Mouse (Mus musculus): ENCODE data around the gene Lysmd1. TPM values are rescaled to one million over a fixed set of nuclear protein-coding genes. Genes with fewer than 3 reads are reported as not detected.
A peak's percentile ranks its signal among the peaks of the same experiment; 100 is the strongest.

Lysmd1 gene
- polyA plus RNA-seq, 1 experiment from 2014 or later = 10.9 TPM

GRCm38 (mm10) chr3:95110911-95111726 lies 22.8 kb upstream of the Lysmd1 start, which contains the start of gene Vps72:
TSS of gene Vps72 (plus strand) at chr3:95111022.
- Histone ChIP-seq H3K4me1 (ENCODE audit: control insufficient read depth, insufficient read depth, low read length) (0 out of 2 replicates have a peak, but pooled peaks cover 5% of the 10 kb centered on the region), H3K36me3 (ENCODE audit: control insufficient read depth, insufficient read depth, low read length) (peaks cover 15% of the 10 kb centered on the region), H3K27me3 (ENCODE audit: control insufficient read depth, insufficient read depth, low read length) (no peaks in the 10 kb centered on the region), H3K9me3 (ENCODE audit: control insufficient read depth, low read depth, low read length) (no peaks in the 10 kb centered on the region), H3K4me3 (ENCODE audit: low read depth, low read length) (peak within 1 kb of the TSS; percentile 80), H3K9ac (replicated peaks; ENCODE audit: low read depth, low read length) (peak within 1 kb of the TSS; percentile 68), H3K27ac (ENCODE audit: low read length) (peak within 1 kb of the TSS; percentile 98), H3K4me2 (replicated peaks; ENCODE audit: low read depth, low read length) (peak within 1 kb of the TSS; percentile 40)
- under 1% methylated on average over 54 of the region's 54 CpGs for WGBS
- peak; percentile 70 for ATAC-seq (ENCODE audit: insufficient number of reproducible peaks, insufficient read depth, low FRiP score, low read depth)

DNA sequence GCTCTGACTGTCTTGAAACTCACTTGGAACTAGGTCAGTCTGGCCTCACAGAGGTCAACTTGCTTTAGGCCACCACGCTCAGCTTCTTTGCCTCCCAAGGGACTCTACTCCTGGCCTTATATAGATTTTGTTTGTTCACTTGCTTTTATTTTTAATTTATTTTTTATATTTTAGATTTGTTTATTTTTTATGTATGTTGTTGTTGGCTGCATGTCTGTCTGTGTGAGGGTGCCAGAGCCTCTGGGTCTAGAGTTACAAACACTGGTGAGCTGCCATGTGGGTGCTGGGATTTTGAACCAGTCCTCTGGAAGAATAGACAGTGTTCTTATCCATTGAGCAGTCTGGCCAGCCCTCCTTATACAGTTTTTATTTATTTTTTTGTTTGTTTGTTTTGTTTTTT lies 21.1 kb upstream of the Lysmd1 start:
- H3K4me2 ChIP-seq (replicated peaks; ENCODE audit: low read depth, low read length) = peak overlapping the region; percentile 40; the same call in 1 of the 2 replicates
- H3K27me3 ChIP-seq (ENCODE audit: control insufficient read depth, insufficient read depth, low read length) = no peaks in the 10 kb centered on the region
- no peak overlapping the region for H3K27ac ChIP-seq (ENCODE audit: low read length)
- no peak for ATAC-seq (ENCODE audit: insufficient number of reproducible peaks, insufficient read depth, low FRiP score, low read depth)
- no peak overlapping the region for H3K9ac ChIP-seq (replicated peaks; ENCODE audit: low read depth, low read length)
- no peaks in the 10 kb centered on the region for H3K9me3 ChIP-seq (ENCODE audit: control insufficient read depth, low read depth, low read length)
- 86% methylated on average over 1 of the region's 1 CpGs for WGBS
- 0 out of 2 replicates have a peak, but pooled peaks cover 5% of the 10 kb centered on the region for H3K4me1 ChIP-seq (ENCODE audit: control insufficient read depth, insufficient read depth, low read length)
- peaks cover 16% of the 10 kb centered on the region for H3K36me3 ChIP-seq (ENCODE audit: control insufficient read depth, insufficient read depth, low read length)
- no peak overlapping the region for H3K4me3 ChIP-seq (ENCODE audit: low read depth, low read length)

DNA sequence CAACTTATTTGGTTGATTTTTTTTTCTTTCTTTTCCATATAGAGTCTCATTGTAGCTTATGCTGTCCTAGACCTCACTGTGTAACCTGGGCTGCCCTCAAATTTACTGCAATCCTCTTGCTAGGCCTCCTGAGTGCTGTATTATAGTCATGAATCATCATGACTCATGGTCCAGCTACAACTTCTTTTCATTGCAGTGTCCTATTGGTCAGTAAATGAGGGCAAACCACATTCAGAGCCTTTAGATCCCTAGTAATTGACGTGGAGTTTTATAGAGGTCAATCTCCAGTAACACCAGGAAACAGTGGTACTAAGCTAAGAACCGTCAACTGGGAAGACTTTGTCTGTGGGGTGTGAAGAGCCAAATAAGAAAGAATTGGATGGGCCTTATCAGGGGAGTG lies 16.1 kb upstream of the Lysmd1 start:
- no peak for ATAC-seq (ENCODE audit: insufficient number of reproducible peaks, insufficient read depth, low FRiP score, low read depth)
- no peaks in the 10 kb centered on the region for H3K9me3 ChIP-seq (ENCODE audit: control insufficient read depth, low read depth, low read length)
- WGBS = 85% methylated on average over 2 of the region's 2 CpGs
- peaks cover 59% of the 10 kb centered on the region for H3K36me3 ChIP-seq (ENCODE audit: control insufficient read depth, insufficient read depth, low read length)
- no peak overlapping the region for H3K27ac ChIP-seq (ENCODE audit: low read length)
- no peak overlapping the region for H3K9ac ChIP-seq (replicated peaks; ENCODE audit: low read depth, low read length)
- H3K4me1 ChIP-seq (ENCODE audit: control insufficient read depth, insufficient read depth, low read length) = no peaks in the 10 kb centered on the region
- no peaks in the 10 kb centered on the region for H3K27me3 ChIP-seq (ENCODE audit: control insufficient read depth, insufficient read depth, low read length)
- no peak overlapping the region for H3K4me2 ChIP-seq (replicated peaks; ENCODE audit: low read depth, low read length)
- H3K4me3 ChIP-seq (ENCODE audit: low read depth, low read length) = no peak overlapping the region

GRCm38 (mm10) chr3:95121580-95121979 lies 12.3 kb upstream of the Lysmd1 start:
- peaks cover 5% of the 10 kb centered on the region; the same call in 1 of the 2 replicates for H3K4me1 ChIP-seq (ENCODE audit: control insufficient read depth, insufficient read depth, low read length)
- no peaks in the 10 kb centered on the region for H3K9me3 ChIP-seq (ENCODE audit: control insufficient read depth, low read depth, low read length)
- H3K4me2 ChIP-seq (replicated peaks; ENCODE audit: low read depth, low read length) = no peak overlapping the region
- no peaks in the 10 kb centered on the region for H3K27me3 ChIP-seq (ENCODE audit: control insufficient read depth, insufficient read depth, low read length)
- H3K9ac ChIP-seq (replicated peaks; ENCODE audit: low read depth, low read length) = no peak overlapping the region
- ATAC-seq (ENCODE audit: insufficient number of reproducible peaks, insufficient read depth, low FRiP score, low read depth) = no peak
- H3K27ac ChIP-seq (ENCODE audit: low read length) = peak overlapping the region; percentile 72; the same call in 1 of the 2 replicates
- peaks cover 48% of the 10 kb centered on the region for H3K36me3 ChIP-seq (ENCODE audit: control insufficient read depth, insufficient read depth, low read length)
- 67% methylated on average over 6 of the region's 6 CpGs for WGBS
- H3K4me3 ChIP-seq (ENCODE audit: low read depth, low read length) = no peak overlapping the region

GRCm38 (mm10) chr3:95124246-95124645 lies 9.6 kb upstream of the Lysmd1 start, which contains the start of gene Tmod4:
TSS of gene Tmod4 (plus strand) at chr3:95124476.
- Histone ChIP-seq H3K36me3 (ENCODE audit: control insufficient read depth, insufficient read depth, low read length) (peaks cover 33% of the 10 kb centered on the region), H3K4me1 (ENCODE audit: control insufficient read depth, insufficient read depth, low read length) (peaks cover 5% of the 10 kb centered on the region; the same call in 1 of the 2 replicates), H3K4me2 (replicated peaks; ENCODE audit: low read depth, low read length) (no peak within 1 kb of the TSS), H3K9ac (replicated peaks; ENCODE audit: low read depth, low read length) (no peak within 1 kb of the TSS), H3K27ac (ENCODE audit: low read length) (no peak within 1 kb of the TSS; the same call in 1 of the 2 replicates), H3K27me3 (ENCODE audit: control insufficient read depth, insufficient read depth, low read length) (no peaks in the 10 kb centered on the region), H3K9me3 (ENCODE audit: control insufficient read depth, low read depth, low read length) (no peaks in the 10 kb centered on the region), H3K4me3 (ENCODE audit: low read depth, low read length) (no peak within 1 kb of the TSS)
- ATAC-seq (ENCODE audit: insufficient number of reproducible peaks, insufficient read depth, low FRiP score, low read depth) = peak; percentile 39; the same call in 1 of the 2 replicates
- 51% methylated on average over 6 of the region's 6 CpGs for WGBS

- Histone ChIP-seq H3K9me3 (ENCODE audit: control insufficient read depth, low read depth, low read length) (no peaks in the 10 kb centered on the region), H3K4me2 (replicated peaks; ENCODE audit: low read depth, low read length) (no peak overlapping the region), H3K27me3 (ENCODE audit: control insufficient read depth, insufficient read depth, low read length) (no peaks in the 10 kb centered on the region), H3K4me3 (ENCODE audit: low read depth, low read length) (no peak overlapping the region), H3K36me3 (ENCODE audit: control insufficient read depth, insufficient read depth, low read length) (peaks cover 26% of the 10 kb centered on the region), H3K9ac (replicated peaks; ENCODE audit: low read depth, low read length) (no peak overlapping the region), H3K4me1 (ENCODE audit: control insufficient read depth, insufficient read depth, low read length) (peaks cover 5% of the 10 kb centered on the region; the same call in 1 of the 2 replicates), H3K27ac (ENCODE audit: low read length) (no peak overlapping the region; the same call in 1 of the 2 replicates)
- 22% methylated on average over 5 of the region's 5 CpGs for WGBS
- ATAC-seq (ENCODE audit: insufficient number of reproducible peaks, insufficient read depth, low FRiP score, low read depth) = no peak
Observed at GRCm38 (mm10) chr3:95124972-95125371, 8.9 kb upstream of the Lysmd1 start.

GRCm38 (mm10) chr3:95129226-95129651 lies 4.6 kb upstream of the Lysmd1 start:
- WGBS = 34% methylated on average over 6 of the region's 6 CpGs
- no peak overlapping the region for H3K9ac ChIP-seq (replicated peaks; ENCODE audit: low read depth, low read length)
- H3K4me1 ChIP-seq (ENCODE audit: control insufficient read depth, insufficient read depth, low read length) = peaks cover 8% of the 10 kb centered on the region; the same call in 1 of the 2 replicates
- H3K27ac ChIP-seq (ENCODE audit: low read length) = no peak overlapping the region
- no peak overlapping the region for H3K4me2 ChIP-seq (replicated peaks; ENCODE audit: low read depth, low read length)
- H3K4me3 ChIP-seq (ENCODE audit: low read depth, low read length) = no peak overlapping the region
- no peaks in the 10 kb centered on the region for H3K27me3 ChIP-seq (ENCODE audit: control insufficient read depth, insufficient read depth, low read length)
- peaks cover 3% of the 10 kb centered on the region; the same call in 1 of the 2 replicates for H3K36me3 ChIP-seq (ENCODE audit: control insufficient read depth, insufficient read depth, low read length)
- ATAC-seq (ENCODE audit: insufficient number of reproducible peaks, insufficient read depth, low FRiP score, low read depth) = no peak
- H3K9me3 ChIP-seq (ENCODE audit: control insufficient read depth, low read depth, low read length) = no peaks in the 10 kb centered on the region

DNA sequence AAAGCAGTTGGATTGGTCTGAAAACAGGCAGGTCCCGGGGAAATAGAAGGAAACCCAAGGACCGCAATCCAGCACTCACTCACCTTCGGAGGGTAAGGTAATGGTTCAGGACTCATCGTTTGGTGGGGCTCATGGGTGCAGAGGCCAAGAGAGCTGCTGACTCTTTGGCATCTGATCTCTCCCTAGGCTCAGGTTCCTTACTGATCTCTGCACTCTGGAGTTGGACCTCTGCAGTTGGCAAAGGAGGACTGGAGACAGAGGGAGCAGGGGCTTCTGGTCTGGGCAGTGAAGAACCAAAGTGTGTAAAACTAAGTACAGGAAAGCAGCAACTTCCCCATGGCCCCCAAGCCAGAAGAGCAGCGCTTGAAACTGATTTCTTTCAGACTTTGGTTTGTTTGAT lies 3.8 kb upstream of the Lysmd1 start:
- Histone ChIP-seq H3K4me1 (ENCODE audit: control insufficient read depth, insufficient read depth, low read length) (peaks cover 7% of the 10 kb centered on the region; the same call in 1 of the 2 replicates), H3K9ac (replicated peaks; ENCODE audit: low read depth, low read length) (no peak overlapping the region), H3K4me2 (replicated peaks; ENCODE audit: low read depth, low read length) (no peak overlapping the region), H3K27me3 (ENCODE audit: control insufficient read depth, insufficient read depth, low read length) (no peaks in the 10 kb centered on the region), H3K9me3 (ENCODE audit: control insufficient read depth, low read depth, low read length) (no peaks in the 10 kb centered on the region), H3K27ac (ENCODE audit: low read length) (no peak overlapping the region), H3K36me3 (ENCODE audit: control insufficient read depth, insufficient read depth, low read length) (peaks cover 3% of the 10 kb centered on the region; the same call in 1 of the 2 replicates), H3K4me3 (ENCODE audit: low read depth, low read length) (no peak overlapping the region)
- WGBS = 83% methylated on average over 5 of the region's 5 CpGs
- no peak for ATAC-seq (ENCODE audit: insufficient number of reproducible peaks, insufficient read depth, low FRiP score, low read depth)

Data from stomach, embryonic 14.5 days (tissue).